Mouse (Mus musculus) cerebellum, adult 2 months (tissue): ENCODE measurements around the gene Pnn.

Experiments
- CTCF ChIP-seq: fragments of 200-500 bp; IDR thresholded peaks from 2 replicates; pipeline ENCODE4 v1.5.1; 2011; ENCODE audit warnings: low read depth, mild to moderate bottlenecking, control low read depth, low read length, moderate library complexity, borderline replicate concordance; ENCODE audit not compliant: insufficient read depth
- POLR2A ChIP-seq: fragments of 200-500 bp; IDR thresholded peaks from 2 replicates; pipeline ENCODE4 v1.6.1; 2011; ENCODE audit warnings: low read length, control low read depth, borderline replicate concordance; ENCODE audit not compliant: insufficient read depth

DNA sequence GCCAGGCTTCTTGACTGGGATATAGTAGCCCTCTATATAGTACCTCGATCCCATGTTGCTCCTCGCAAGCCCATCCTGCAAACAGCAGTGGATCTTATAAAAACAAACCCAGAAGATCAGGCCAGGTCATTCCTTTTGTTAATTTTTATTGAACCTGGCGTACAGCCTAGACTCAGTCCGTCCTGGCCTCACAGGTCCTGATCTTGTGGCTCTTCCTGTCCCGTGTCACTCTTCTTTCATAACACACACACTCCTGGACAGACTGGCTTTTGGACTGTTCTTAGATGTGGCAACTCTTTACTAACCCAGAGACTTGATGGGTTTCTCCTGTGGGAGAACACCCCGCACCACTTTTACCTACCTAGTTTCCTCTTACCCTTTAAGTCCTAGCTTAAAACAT lies 39.2 kb downstream of the Pnn start:
- no peak for TF ChIP-seq POLR2A
- TF ChIP-seq CTCF = no peak
